Comparison of ENCODE assay signal across 8 mouse cellular contexts in genomic region chr15:79504707-79505452, GRCm38 (mm10). TPM values are rescaled to one million over a fixed set of nuclear protein-coding genes. Genes with fewer than 3 reads are reported as not detected.
DNase-seq lines count a peak whose midpoint lies in the region; ATAC-seq and TF ChIP-seq lines count a peak whose summit lies in the region.

Gene Kcnj4 (minus strand): TSS chr15:79505241.

- intact Hi-C loops in left cerebral cortex, postnatal 4 days (cut with DNase I): no loop called here

- peaks cover 20% of the 10 kb centered on the region for H3K4me1 ChIP-seq in megakaryocyte, embryonic 14.5 days
- H3K4me1 ChIP-seq in olfactory bulb, adult 2 months (ENCODE audit: control insufficient read depth, insufficient read depth, low read length): peaks cover 47% of the 10 kb centered on the region

- H3K36me3 ChIP-seq in megakaryocyte, embryonic 14.5 days (replicated peaks; ENCODE audit: low read length): no peaks in the 10 kb centered on the region

- peak within 1 kb of the TSS; percentile 79 for H3K4me3 ChIP-seq in megakaryocyte, embryonic 14.5 days (replicated peaks)
- peak within 1 kb of the TSS; percentile 60 for H3K4me3 ChIP-seq in olfactory bulb, adult 2 months (ENCODE audit: insufficient read depth, low read depth, low read length)

- WGBS in olfactory bulb, adult 2 months: 1% methylated on average over 59 of the region's 60 CpGs

- no peak for ATAC-seq in megakaryocyte, adult 5-6 weeks (ENCODE audit: poor library complexity, severe bottlenecking)

- H3K27me3 ChIP-seq in megakaryocyte, embryonic 14.5 days (replicated peaks): peaks cover 98% of the 10 kb centered on the region

- no peak for TF ChIP-seq CTCF in olfactory bulb, adult 2 months (IDR thresholded peaks at IDR 0.05; ENCODE audit: insufficient read depth, low read depth, low read length)

- DNase-seq in embryo, embryonic 10.5 days (ENCODE audit: low spot score): peak; percentile 34
- DNase-seq in embryo, embryonic 10 days (ENCODE audit: low spot score): no peak
- no peak for DNase-seq in left cerebral cortex, postnatal 4 days
- no peak for DNase-seq in frontal cortex, postnatal 10 days (ENCODE audit: low spot score in 2 of 2)
- DNase-seq in natural killer cell, adult 2 months (ENCODE audit: low spot score in 2 of 2): no peak

- TF ChIP-seq POLR2A in olfactory bulb, adult 2 months (IDR thresholded peaks at IDR 0.05; ENCODE audit: insufficient read depth, low read depth, low read length): no peak

- peaks cover 5% of the 10 kb centered on the region; the same call in 1 of the 2 replicates for H3K9me3 ChIP-seq in megakaryocyte, embryonic 14.5 days

- H3K27ac ChIP-seq in olfactory bulb, adult 2 months (ENCODE audit: insufficient read depth, low read depth, low read length): peak within 1 kb of the TSS; percentile 84

RNA-seq across cellular contexts. Expression of gene Kcnj4, which starts in this region (rescaled TPM):
- polyA plus RNA-seq in megakaryocyte, embryonic 14.5 days (2012; ENCODE audit: insufficient read depth, low replicate concordance): not detected in 2 replicates
- not detected in 2 replicates for total RNA-seq in megakaryocyte, adult 5-6 weeks (2015)
- not detected in 2 replicates for total RNA-seq in megakaryocyte, adult 5-6 weeks (2017)
- total RNA-seq in left cerebral cortex, postnatal 4 days (2021): 10 to 100 TPM; 29.9 to 39.5 TPM
- polyA plus RNA-seq in olfactory bulb, adult 2 months (2012; ENCODE audit: insufficient read depth, insufficient read length, low replicate concordance, missing spikeins): 142 TPM in 1 of 2 replicates, not detected in the other

Comparison
In these comparisons a context has a peak if more than half of its experiments do, and no peak if none do; other contexts are left out.
1. RNA of gene Kcnj4 (total RNA-seq): 29.9 to 39.5 TPM in left cerebral cortex, postnatal 4 days; not detected in megakaryocyte, adult 5-6 weeks; every median in the first group is over 10 times any median in the second.
2. RNA of gene Kcnj4 (polyA plus RNA-seq): 142 TPM in olfactory bulb, adult 2 months; not detected in megakaryocyte, embryonic 14.5 days; every median in the first group is over 10 times any median in the second.